Mouse (Mus musculus): Measurements from ENCODE around the gene Igf1r. TPM values are rescaled to one million over a fixed set of nuclear protein-coding genes. Genes with fewer than 3 reads are reported as not detected.

The Igf1r gene
- polyA plus RNA-seq, 1 experiment from 2014 or later, result 16.1 TPM

GRCm38 (mm10) chr7:68130950-68131580 lies 178.4 kb downstream of the Igf1r start:
- 62% methylated on average over 13 of the region's 13 CpGs for WGBS
- Histone ChIP-seq H3K36me3 (no peaks in the 10 kb centered on the region), H3K4me2 (no peak overlapping the region), H3K4me3 (replicated peaks) (no peak overlapping the region), H3K9me3 (no peaks in the 10 kb centered on the region), H3K27ac (no peak overlapping the region), H3K4me1 (peaks cover 18% of the 10 kb centered on the region), H3K9ac (no peak overlapping the region), H3K27me3 (replicated peaks) (no peaks in the 10 kb centered on the region)
- no peak for ATAC-seq (ENCODE audit: insufficient read depth, low FRiP score, low read depth)

GRCm38 (mm10) chr7:68133679-68134078 lies 181.1 kb downstream of the Igf1r start:
- Histone ChIP-seq H3K9ac (no peak overlapping the region), H3K4me1 (peaks cover 5% of the 10 kb centered on the region), H3K4me3 (replicated peaks) (no peak overlapping the region), H3K4me2 (no peak overlapping the region), H3K9me3 (no peaks in the 10 kb centered on the region), H3K27me3 (replicated peaks) (no peaks in the 10 kb centered on the region), H3K36me3 (no peaks in the 10 kb centered on the region), H3K27ac (no peak overlapping the region)
- no peak for ATAC-seq (ENCODE audit: insufficient read depth, low FRiP score, low read depth)
- 54% methylated on average over 6 of the region's 6 CpGs for WGBS

- H3K27me3 ChIP-seq (replicated peaks), result no peaks in the 10 kb centered on the region
- H3K9me3 ChIP-seq, result no peaks in the 10 kb centered on the region
- no peak overlapping the region for H3K9ac ChIP-seq
- WGBS, result 83% methylated on average over 16 of the region's 16 CpGs
- H3K4me2 ChIP-seq, result no peak overlapping the region
- no peak for ATAC-seq (ENCODE audit: insufficient read depth, low FRiP score, low read depth)
- H3K27ac ChIP-seq, result no peak overlapping the region
- H3K36me3 ChIP-seq, result no peaks in the 10 kb centered on the region
- peaks cover 12% of the 10 kb centered on the region for H3K4me1 ChIP-seq
- no peak overlapping the region for H3K4me3 ChIP-seq (replicated peaks)
These were observed 182.3 kb downstream of the Igf1r start for GRCm38 (mm10) chr7:68134948-68135347.

- H3K27me3 ChIP-seq (replicated peaks), result no peaks in the 10 kb centered on the region
- H3K4me3 ChIP-seq (replicated peaks), result no peak overlapping the region
- ATAC-seq (ENCODE audit: insufficient read depth, low FRiP score, low read depth), result no peak
- no peak overlapping the region for H3K27ac ChIP-seq
- H3K4me1 ChIP-seq, result peaks cover 6% of the 10 kb centered on the region; the same call in 1 of the 2 replicates
- no peak overlapping the region for H3K9ac ChIP-seq
- H3K4me2 ChIP-seq, result no peak overlapping the region
- no peaks in the 10 kb centered on the region for H3K36me3 ChIP-seq
- WGBS, result 77% methylated on average over 10 of the region's 10 CpGs
- no peaks in the 10 kb centered on the region for H3K9me3 ChIP-seq
These were observed 183.4 kb downstream of the Igf1r start for GRCm38 (mm10) chr7:68136056-68136455.

GRCm38 (mm10) chr7:68139384-68139783 lies 186.8 kb downstream of the Igf1r start:
- Histone ChIP-seq H3K9ac (no peak overlapping the region), H3K9me3 (no peaks in the 10 kb centered on the region), H3K4me3 (replicated peaks) (no peak overlapping the region), H3K27me3 (replicated peaks) (no peaks in the 10 kb centered on the region), H3K4me1 (peaks cover 6% of the 10 kb centered on the region; the same call in 1 of the 2 replicates), H3K4me2 (no peak overlapping the region), H3K27ac (no peak overlapping the region), H3K36me3 (no peaks in the 10 kb centered on the region)
- 29% methylated on average over 2 of the region's 2 CpGs for WGBS
- no peak for ATAC-seq (ENCODE audit: insufficient read depth, low FRiP score, low read depth)

- Histone ChIP-seq H3K9me3 (no peaks in the 10 kb centered on the region), H3K27ac (no peak overlapping the region), H3K9ac (no peak overlapping the region), H3K27me3 (replicated peaks) (no peaks in the 10 kb centered on the region), H3K4me2 (no peak overlapping the region), H3K4me3 (replicated peaks) (no peak overlapping the region), H3K4me1 (peaks cover 6% of the 10 kb centered on the region; the same call in 1 of the 2 replicates), H3K36me3 (no peaks in the 10 kb centered on the region)
- 67% methylated on average over 11 of the region's 11 CpGs for WGBS
- no peak for ATAC-seq (ENCODE audit: insufficient read depth, low FRiP score, low read depth)
These were observed 187.6 kb downstream of the Igf1r start for GRCm38 (mm10) chr7:68140041-68140807.

GRCm38 (mm10) chr7:68144266-68144665 lies 191.6 kb downstream of the Igf1r start:
- WGBS, result 76% methylated on average over 6 of the region's 6 CpGs
- peaks cover 3% of the 10 kb centered on the region; the same call in 1 of the 2 replicates for H3K4me1 ChIP-seq

GRCm38 (mm10) chr7:68148297-68149048 lies 195.8 kb downstream of the Igf1r start:
- Histone ChIP-seq H3K36me3 (no peaks in the 10 kb centered on the region), H3K4me3 (replicated peaks) (no peak overlapping the region), H3K27me3 (replicated peaks) (no peaks in the 10 kb centered on the region), H3K4me1 (0 out of 2 replicates have a peak, but pooled peaks cover 5% of the 10 kb centered on the region), H3K4me2 (no peak overlapping the region), H3K9ac (no peak overlapping the region), H3K27ac (no peak overlapping the region), H3K9me3 (no peaks in the 10 kb centered on the region)
- WGBS, result 81% methylated on average over 20 of the region's 20 CpGs
- ATAC-seq (ENCODE audit: insufficient read depth, low FRiP score, low read depth), result no peak

More at GRCm38 (mm10) chr7:68144266-68144665, 191.6 kb downstream of the Igf1r start:
- no peaks in the 10 kb centered on the region for H3K27me3 ChIP-seq (replicated peaks)
- H3K9me3 ChIP-seq, result no peaks in the 10 kb centered on the region
- H3K4me2 ChIP-seq, result no peak overlapping the region
- ATAC-seq (ENCODE audit: insufficient read depth, low FRiP score, low read depth), result no peak; the same call in 1 of the 2 replicates
- no peak overlapping the region for H3K27ac ChIP-seq
- H3K36me3 ChIP-seq, result no peaks in the 10 kb centered on the region
- H3K4me3 ChIP-seq (replicated peaks), result no peak overlapping the region
- no peak overlapping the region for H3K9ac ChIP-seq

- 34% methylated on average over 5 of the region's 5 CpGs for WGBS
- Histone ChIP-seq H3K4me2 (no peak overlapping the region), H3K36me3 (no peaks in the 10 kb centered on the region), H3K27me3 (replicated peaks) (no peaks in the 10 kb centered on the region), H3K4me3 (replicated peaks) (no peak overlapping the region), H3K9me3 (no peaks in the 10 kb centered on the region), H3K4me1 (0 out of 2 replicates have a peak, but pooled peaks cover 5% of the 10 kb centered on the region), H3K9ac (no peak overlapping the region), H3K27ac (peak overlapping the region; percentile 0; the same call in 1 of the 2 replicates)
- no peak for ATAC-seq (ENCODE audit: insufficient read depth, low FRiP score, low read depth)
These were observed 199.3 kb downstream of the Igf1r start for GRCm38 (mm10) chr7:68151892-68152291.

- Histone ChIP-seq H3K9ac (no peak overlapping the region), H3K4me3 (replicated peaks) (no peak overlapping the region), H3K27ac (peak overlapping the region; percentile 45; the same call in 1 of the 2 replicates), H3K4me1 (0 out of 2 replicates have a peak, but pooled peaks cover 5% of the 10 kb centered on the region), H3K4me2 (no peak overlapping the region), H3K27me3 (replicated peaks) (no peaks in the 10 kb centered on the region), H3K9me3 (no peaks in the 10 kb centered on the region), H3K36me3 (no peaks in the 10 kb centered on the region)
- 80% methylated on average over 8 of the region's 8 CpGs for WGBS
- no peak for ATAC-seq (ENCODE audit: insufficient read depth, low FRiP score, low read depth)
These were observed 199.8 kb downstream of the Igf1r start for GRCm38 (mm10) chr7:68152458-68152857.

- ATAC-seq (ENCODE audit: insufficient read depth, low FRiP score, low read depth), result no peak; the same call in 1 of the 2 replicates
- no peak overlapping the region for H3K9ac ChIP-seq
- no peak overlapping the region for H3K4me3 ChIP-seq (replicated peaks)
- 57% methylated on average over 8 of the region's 8 CpGs for WGBS
- no peaks in the 10 kb centered on the region for H3K36me3 ChIP-seq
- H3K27me3 ChIP-seq (replicated peaks), result no peaks in the 10 kb centered on the region
- no peaks in the 10 kb centered on the region for H3K9me3 ChIP-seq
- H3K4me1 ChIP-seq, result 0 out of 2 replicates have a peak, but pooled peaks cover 5% of the 10 kb centered on the region
- H3K27ac ChIP-seq, result peak overlapping the region; percentile 46
- no peak overlapping the region for H3K4me2 ChIP-seq
These were observed 200.6 kb downstream of the Igf1r start for GRCm38 (mm10) chr7:68153269-68153668.

All from stomach, embryonic 15.5 days (tissue).